Mouse (Mus musculus): ENCODE measurements around the gene Tcaf2. TPM values are rescaled to one million over a fixed set of nuclear protein-coding genes. Genes with fewer than 3 reads are reported as not detected.

The Tcaf2 gene
- polyA plus RNA-seq (2017; shearing (Covaris generic)): under 1 TPM in 1 of 2 experiments, not detected in 1; 0.32 TPM

GRCm38 (mm10) chr6:42644912-42645549 is at the start of gene Tcaf2:
Gene Tcaf2, minus strand, starts transcription at chr6:42645254.

GRCm38 (mm10) chr6:42597592-42597991 is 47.5 kb downstream of the Tcaf2 start, which contains the start of gene Tcaf3:
Gene Tcaf3, minus strand, starts transcription at chr6:42597692.

Other genes with a start within 250 kb of the Tcaf2 start
- gene Tas2r143, start 245.0 kb downstream of the Tcaf2 start, polyA plus RNA-seq (2017; shearing (Covaris generic)): not detected
- gene Tas2r135, start 239.8 kb downstream of the Tcaf2 start, polyA plus RNA-seq (2017; shearing (Covaris generic)): not detected
- gene Tas2r126, start 210.7 kb downstream of the Tcaf2 start, polyA plus RNA-seq (2017; shearing (Covaris generic)): not detected
- not detected for gene Olfr458, start 180.1 kb downstream of the Tcaf2 start, polyA plus RNA-seq (2017; shearing (Covaris generic))
- gene Olfr457, start 168.9 kb downstream of the Tcaf2 start, polyA plus RNA-seq (2017; shearing (Covaris generic)): under 1 TPM in 1 of 2 experiments, not detected in 1; 0.14 TPM
- not detected for gene Olfr456, start 158.0 kb downstream of the Tcaf2 start, polyA plus RNA-seq (2017; shearing (Covaris generic))
- under 1 TPM in 1 of 2 experiments, not detected in 1; 0.28 TPM for gene Olfr455, start 97.7 kb downstream of the Tcaf2 start, polyA plus RNA-seq (2017; shearing (Covaris generic))
- gene Tcaf3, start 47.6 kb downstream of the Tcaf2 start, polyA plus RNA-seq (2017; shearing (Covaris generic)): not detected
- under 1 TPM in 1 of 2 experiments, not detected in 1; 0.28 TPM for gene Tcaf1, start 64.8 kb upstream of the Tcaf2 start, polyA plus RNA-seq (2017; shearing (Covaris generic))
- not detected for gene Olfr453, start 94.1 kb upstream of the Tcaf2 start, polyA plus RNA-seq (2017; shearing (Covaris generic))
- gene Olfr38, start 111.2 kb upstream of the Tcaf2 start, polyA plus RNA-seq (2017; shearing (Covaris generic)): not detected
- not detected for gene Olfr452, start 139.8 kb upstream of the Tcaf2 start, polyA plus RNA-seq (2017; shearing (Covaris generic))
- not detected for gene Olfr450, start 166.7 kb upstream of the Tcaf2 start, polyA plus RNA-seq (2017; shearing (Covaris generic))
- gene Olfr449, start 189.1 kb upstream of the Tcaf2 start, polyA plus RNA-seq (2017; shearing (Covaris generic)): under 1 TPM in 1 of 2 experiments, not detected in 1; 0.31 TPM
- not detected for gene Olfr448, start 245.2 kb upstream of the Tcaf2 start, polyA plus RNA-seq (2017; shearing (Covaris generic))

Measured in activated CD4-positive, CD25-positive, alpha-beta regulatory T cell (primary cell).